In the genomic region with DNA sequence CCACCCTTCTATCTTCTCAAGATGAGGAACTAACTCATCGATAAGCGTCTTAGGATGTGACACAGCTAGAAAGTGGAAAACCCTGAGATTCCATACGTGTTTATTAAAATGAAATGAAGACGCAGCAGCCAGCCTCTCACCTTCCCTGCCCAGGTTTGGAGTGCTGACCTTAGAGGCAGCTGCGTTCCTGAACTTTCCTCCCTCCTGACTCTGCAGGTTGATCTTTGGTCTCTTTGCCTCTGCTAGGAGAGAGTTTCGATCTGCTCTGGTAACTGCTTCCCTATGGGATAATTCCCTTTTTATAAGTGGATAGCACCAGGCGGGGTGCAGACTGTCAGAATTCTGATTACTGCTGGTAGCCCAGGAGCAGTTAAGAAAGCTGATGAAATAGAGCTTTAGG, we compare ENCODE assay signal across 8 mouse cellular contexts. TPM values are rescaled to one million over a fixed set of nuclear protein-coding genes. Genes with fewer than 3 reads are reported as not detected.
DNase-seq lines count a peak whose midpoint lies in the region; ATAC-seq and TF ChIP-seq lines count a peak whose summit lies in the region.

No protein-coding gene starts in this region.

- H3K4me1 ChIP-seq in liver, adult 2 months (ENCODE audit: control insufficient read depth, insufficient read depth, low read length) = peaks cover 34% of the 10 kb centered on the region
- peaks cover 11% of the 10 kb centered on the region for H3K4me1 ChIP-seq in forebrain, postnatal 0 days (ENCODE audit: insufficient read depth)
- H3K4me1 ChIP-seq in limb, embryonic 11.5 days (ENCODE audit: control insufficient read depth, insufficient read depth, low read length) = 0 out of 2 replicates have a peak, but pooled peaks cover 4% of the 10 kb centered on the region
- peaks cover 18% of the 10 kb centered on the region; the same call in 1 of the 2 replicates for H3K4me1 ChIP-seq in small intestine, adult 2 months (ENCODE audit: control insufficient read depth, insufficient read depth, insufficient read length, low read length)

- H3K9me3 ChIP-seq in forebrain, postnatal 0 days (ENCODE audit: low read length) = no peaks in the 10 kb centered on the region
- H3K9me3 ChIP-seq in limb, embryonic 11.5 days (ENCODE audit: control insufficient read depth, low read length) = no peaks in the 10 kb centered on the region

- no peak for TF ChIP-seq CTCF in liver, adult 2 months (IDR thresholded peaks at IDR 0.05; ENCODE audit: low read depth, low read length)
- TF ChIP-seq CTCF in forebrain, postnatal 0 days (IDR thresholded peaks at IDR 0.05; ENCODE audit: low read depth) = no peak
- TF ChIP-seq CTCF in small intestine, adult 2 months (IDR thresholded peaks at IDR 0.05; ENCODE audit: extremely low read depth, insufficient read length, insufficient replicate concordance, low read depth, low read length) = no peak

- peak overlapping the region; percentile 92 for H3K4me2 ChIP-seq in forebrain, postnatal 0 days (ENCODE audit: low read depth)
- H3K4me2 ChIP-seq in limb, embryonic 11.5 days (ENCODE audit: low read depth, severe bottlenecking) = peak overlapping the region; percentile 69

- H3K27ac ChIP-seq in liver, adult 2 months (replicated peaks; ENCODE audit: insufficient read depth, low read depth, low read length) = peak overlapping the region; percentile 99
- no peak overlapping the region for H3K27ac ChIP-seq in forebrain, postnatal 0 days (ENCODE audit: low read depth, low read length)
- no peak overlapping the region for H3K27ac ChIP-seq in limb, embryonic 11.5 days (replicated peaks; ENCODE audit: low read depth, low read length)
- H3K27ac ChIP-seq in small intestine, adult 2 months (ENCODE audit: insufficient read depth, low read depth, low read length) = peak overlapping the region; percentile 100

- peak; percentile 58 for TF ChIP-seq POLR2A in liver, adult 2 months (IDR thresholded peaks at IDR 0.05; ENCODE audit: extremely low read depth, insufficient read depth, low read length)
- TF ChIP-seq POLR2A in small intestine, adult 2 months (IDR thresholded peaks at IDR 0.05; ENCODE audit: low read depth, low read length) = peak; percentile 55; the same call in 1 of the 2 replicates

- H3K9ac ChIP-seq in liver, adult 2 months (ENCODE audit: low read depth, low read length) = peak overlapping the region; percentile 63
- peak overlapping the region; percentile 97 for H3K9ac ChIP-seq in forebrain, postnatal 0 days
- no peak overlapping the region for H3K9ac ChIP-seq in limb, embryonic 11.5 days (ENCODE audit: low read length)

- no peak for ATAC-seq in forebrain, postnatal 0 days
- no peak for ATAC-seq in limb, embryonic 11.5 days (ENCODE audit: insufficient number of reproducible peaks, low FRiP score, low TSS enrichment, low read depth)
- no peak for ATAC-seq in monocyte, adult 5-6 weeks (replicated peaks; ENCODE audit: insufficient number of reproducible peaks, low FRiP score, low TSS enrichment, poor library complexity, severe bottlenecking)

- 22% methylated on average over 7 of the region's 7 CpGs for WGBS in liver, adult 2 months
- WGBS in forebrain, postnatal 0 days = 87% methylated on average over 7 of the region's 7 CpGs
- 91% methylated on average over 7 of the region's 7 CpGs for WGBS in limb, embryonic 11.5 days
- WGBS in small intestine, adult 2 months = 24% methylated on average over 7 of the region's 7 CpGs

- H3K79me2 ChIP-seq in liver, adult 2 months (ENCODE audit: control insufficient read depth, insufficient read depth, low read length) = peaks cover 38% of the 10 kb centered on the region; the same call in 1 of the 2 replicates

- no peaks in the 10 kb centered on the region for H3K27me3 ChIP-seq in liver, adult 2 months (ENCODE audit: control insufficient read depth, insufficient read depth, low read length)
- no peaks in the 10 kb centered on the region for H3K27me3 ChIP-seq in forebrain, postnatal 0 days (ENCODE audit: insufficient read depth, low read length)
- H3K27me3 ChIP-seq in limb, embryonic 11.5 days (ENCODE audit: control insufficient read depth, insufficient read depth, low read length) = no peaks in the 10 kb centered on the region
- H3K27me3 ChIP-seq in small intestine, adult 2 months (ENCODE audit: control insufficient read depth, insufficient read depth, low read length) = no peaks in the 10 kb centered on the region

- peak overlapping the region; percentile 97 for H3K4me3 ChIP-seq in liver, adult 2 months (ENCODE audit: insufficient read depth, low read depth, low read length)
- peak overlapping the region; percentile 98 for H3K4me3 ChIP-seq in forebrain, postnatal 0 days (ENCODE audit: low read depth, low read length)
- H3K4me3 ChIP-seq in limb, embryonic 11.5 days (ENCODE audit: low read depth, low read length) = peak overlapping the region; percentile 94
- peak overlapping the region; percentile 19; the same call in 1 of the 2 replicates for H3K4me3 ChIP-seq in small intestine, adult 2 months (ENCODE audit: low read depth, low read length)

- DNase-seq in liver, adult 2 months (ENCODE audit: extremely low read depth, low read depth, low spot score) = peak; percentile 90
- no peak for DNase-seq in liver
- no peak for DNase-seq in forebrain, postnatal 0 days
- DNase-seq in limb, embryonic 11.5 days (ENCODE audit: low spot score) = no peak
- DNase-seq in adrenal gland, postnatal 25 days = no peak
- DNase-seq in cerebellum, postnatal 4 days (ENCODE audit: low spot score in 2 of 2) = no peak

- H3K36me3 ChIP-seq in liver, adult 2 months (ENCODE audit: control insufficient read depth, insufficient read depth, low read length) = no peaks in the 10 kb centered on the region
- H3K36me3 ChIP-seq in forebrain, postnatal 0 days (ENCODE audit: insufficient read depth) = peaks cover 8% of the 10 kb centered on the region; the same call in 1 of the 2 replicates
- H3K36me3 ChIP-seq in limb, embryonic 11.5 days (ENCODE audit: control insufficient read depth, insufficient read depth, low read length) = 0 out of 2 replicates have a peak, but pooled peaks cover 2% of the 10 kb centered on the region
- H3K36me3 ChIP-seq in small intestine, adult 2 months (ENCODE audit: control insufficient read depth, insufficient read depth, low read length) = no peaks in the 10 kb centered on the region

RNA-seq across cellular contexts. Expression of gene Dnajb12, which starts 1.5 kb away (rescaled TPM):
- 22.4 and 27.7 TPM in 2 replicates for total RNA-seq in liver, adult 2 months (2014; rRNA removed)
- polyA plus RNA-seq in liver, adult 2 months (2012; rRNA removed) = 47.0 and 56.9 TPM in 2 replicates
- 35.2 and 41.1 TPM in 2 replicates for total RNA-seq in forebrain, postnatal 0 days (2014; rRNA removed)
- 21.2 and 23.5 TPM in 2 replicates for polyA plus RNA-seq in forebrain, postnatal 0 days (2015; fragmentation: Nextera tagmentation; extraction: Ambion mirVana)
- 22.5 and 23.8 TPM in 2 replicates for polyA plus RNA-seq in limb, embryonic 11.5 days (2014; fragmentation: Nextera tagmentation; extraction: Ambion mirVana)
- 43.1 and 86.2 TPM in 2 replicates for polyA plus RNA-seq in small intestine, adult 2 months (2012; rRNA removed)
- 65.1 and 69.2 TPM in 2 replicates for total RNA-seq in adrenal gland, postnatal 25 days (2021)
- total RNA-seq in monocyte, adult 5-6 weeks (2017) = 29.6 to 41.9 TPM (median 30.0 TPM) in 3 replicates

Comparison
In these comparisons a context has a peak if more than half of its experiments do, and no peak if none do; other contexts are left out.
1. H3K27ac ChIP-seq: peak in liver, adult 2 months (single experiment) and small intestine, adult 2 months (single experiment); none in forebrain, postnatal 0 days (single experiment) and limb, embryonic 11.5 days (single experiment).
2. H3K4me3 ChIP-seq: peak in every context shown above with its lines; median percentile 98 in forebrain, postnatal 0 days; 97 in liver, adult 2 months; 94 in limb, embryonic 11.5 days; 19 in small intestine, adult 2 months.